Mouse (Mus musculus) left cerebral cortex, postnatal 36 days (tissue): ENCODE measurements around the gene Ckap5. TPM values are rescaled to one million over a fixed set of nuclear protein-coding genes. Genes with fewer than 3 reads are reported as not detected.

Experiments
- DNase-seq, 2 experiments: peaks; one replicate each; pipeline ENCODE4 v3.0.0; 2021 to 2022; ENCODE audit warnings: low spot score in 2 of 2, mixed read lengths in 1 of 2
- intact Hi-C: fragments of 180-260 bp; cut with DNase I; formaldehyde crosslinking; loops from one replicate; pipeline ENCODE4 v1.15.1; 2025
- total RNA-seq, 2 experiments: library from RNA; stranded (reverse); gene quantifications; 2 replicates each; pipeline ENCODE4 v1.2.3; 2021

The Ckap5 gene
- total RNA-seq, 2 experiments from 2014 or later: 125 to 130 TPM

DNA sequence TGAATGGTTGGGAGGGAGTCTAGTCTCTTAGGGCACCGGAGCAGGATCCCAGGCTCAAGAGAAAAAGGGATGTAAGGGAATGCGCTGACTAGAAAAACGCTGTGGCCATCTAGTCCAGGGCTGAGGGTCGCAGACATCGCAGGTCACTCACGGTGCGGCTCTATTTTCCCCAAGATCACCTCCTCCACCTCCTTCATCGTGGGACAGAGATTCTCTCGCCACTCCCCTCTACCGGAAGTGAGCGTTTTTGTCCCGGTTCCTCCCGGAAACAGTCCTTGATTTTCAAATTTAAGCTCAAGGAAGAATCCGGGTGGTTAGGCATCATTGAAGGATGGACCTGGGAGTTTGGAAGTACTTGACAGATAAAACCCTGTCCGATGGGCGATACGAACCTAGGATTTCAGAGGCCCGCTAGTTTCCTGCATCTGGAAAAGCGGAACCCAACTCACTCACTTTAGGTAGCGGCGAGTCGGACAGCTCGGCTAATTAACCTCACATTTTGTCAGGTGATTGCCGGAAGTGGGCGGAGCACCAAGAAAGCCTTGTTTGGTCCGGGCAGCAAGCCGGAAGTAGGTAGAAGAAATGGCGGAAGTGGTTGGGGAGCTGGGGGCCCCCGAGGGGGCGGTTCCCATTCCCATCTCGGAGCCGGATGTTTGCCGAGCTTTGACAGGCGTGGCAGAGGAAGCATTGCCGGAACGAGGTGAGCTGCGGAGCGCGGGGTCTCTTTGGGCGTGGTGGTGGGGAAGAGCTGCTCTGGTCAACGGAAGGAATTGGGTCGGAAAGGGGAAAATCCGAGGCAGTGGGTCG is 123.2 kb downstream of the Ckap5 start, which contains the start of the genes Zfp408 and Arhgap1:
Gene Zfp408 (minus strand): TSS at position 239 of the 807 bp plus-strand sequence.
Gene Arhgap1 (plus strand): TSS at position 308 of the 807 bp plus-strand sequence.
- peak; percentile 92 to 95 for DNase-seq
- intact Hi-C loops: loop anchor here (5.0 kb wide), 1 partner anchor 63 kb away; the partner anchor contains the start of genes Atg13 and Harbi1

DNA sequence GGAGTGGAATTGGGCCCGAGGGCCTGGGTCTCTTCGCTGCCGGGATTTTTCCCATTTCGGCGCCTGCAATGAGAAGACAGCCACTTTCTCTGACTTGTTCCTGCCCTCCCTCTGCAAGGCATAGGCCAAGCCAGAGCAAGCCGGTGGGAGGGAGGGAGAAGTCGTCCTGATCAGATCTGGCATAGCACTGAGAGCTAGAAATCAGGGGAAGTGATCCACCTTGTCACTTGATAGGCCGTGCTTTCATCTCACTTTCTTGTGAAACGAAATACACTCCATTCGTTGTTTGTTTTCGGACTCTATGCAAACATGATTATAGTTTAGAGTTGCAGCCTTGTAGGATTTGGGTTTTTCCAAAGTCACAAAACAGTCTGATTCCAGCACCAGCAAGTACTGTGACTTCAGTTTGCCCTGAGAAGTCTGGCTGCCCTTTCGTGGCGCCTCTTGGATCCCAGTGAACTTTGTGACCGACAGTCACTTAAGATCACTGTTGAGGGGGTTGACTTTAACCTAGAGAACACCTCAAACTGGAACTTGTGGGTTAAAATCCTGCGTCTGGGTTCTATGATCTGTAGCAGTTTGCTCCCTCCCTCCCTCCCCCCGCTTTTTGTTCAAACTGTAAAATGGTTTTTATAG is 123.9 kb downstream of the Ckap5 start:
- no peak for DNase-seq
- intact Hi-C loops: loop anchor here (5.0 kb wide), 1 partner anchor 62 kb away; the partner anchor contains the start of genes Atg13 and Harbi1

DNA sequence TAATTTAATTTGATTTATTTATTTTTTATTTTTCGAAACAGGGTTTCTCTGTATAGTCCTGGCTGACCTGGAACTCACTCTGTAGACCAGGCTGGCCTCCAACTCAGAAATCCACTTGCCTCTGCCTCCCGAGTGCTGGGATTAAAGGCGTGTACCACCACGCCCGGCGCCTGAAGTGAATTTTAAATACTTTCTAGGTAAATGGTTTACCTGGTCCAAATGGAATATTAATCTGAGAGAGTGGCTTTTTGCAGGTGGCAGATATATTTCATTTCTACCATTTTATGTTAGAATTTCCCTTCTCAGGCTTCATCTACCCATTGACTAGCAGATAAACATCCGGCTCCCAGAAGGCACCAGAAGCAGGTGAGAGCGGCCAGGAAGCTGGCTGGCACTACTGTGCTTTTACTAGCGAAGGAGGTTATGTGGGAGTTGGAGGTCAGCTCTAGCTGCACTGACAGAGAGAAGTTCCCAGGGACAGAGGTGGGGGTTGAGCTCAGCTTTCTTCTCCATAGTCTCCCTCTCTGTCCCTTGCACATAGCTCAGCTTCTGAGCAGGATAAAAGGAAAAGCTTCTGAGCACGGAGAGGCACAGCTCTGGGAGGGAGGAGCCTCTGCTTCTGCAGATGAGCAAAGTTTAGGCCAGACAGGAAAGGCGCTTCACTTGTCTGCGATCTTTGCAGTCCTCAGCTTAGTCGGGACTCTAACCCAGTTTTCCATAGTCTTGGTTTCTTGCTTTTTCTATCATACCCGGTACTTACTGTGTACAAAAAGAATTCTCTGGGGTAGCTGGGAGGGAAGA is 125.1 kb downstream of the Ckap5 start:
- intact Hi-C loops: loop anchor here (5.0 kb wide), 1 partner anchor 61 kb away; the partner anchor contains the start of genes Atg13 and Harbi1
- no peak for DNase-seq

DNA sequence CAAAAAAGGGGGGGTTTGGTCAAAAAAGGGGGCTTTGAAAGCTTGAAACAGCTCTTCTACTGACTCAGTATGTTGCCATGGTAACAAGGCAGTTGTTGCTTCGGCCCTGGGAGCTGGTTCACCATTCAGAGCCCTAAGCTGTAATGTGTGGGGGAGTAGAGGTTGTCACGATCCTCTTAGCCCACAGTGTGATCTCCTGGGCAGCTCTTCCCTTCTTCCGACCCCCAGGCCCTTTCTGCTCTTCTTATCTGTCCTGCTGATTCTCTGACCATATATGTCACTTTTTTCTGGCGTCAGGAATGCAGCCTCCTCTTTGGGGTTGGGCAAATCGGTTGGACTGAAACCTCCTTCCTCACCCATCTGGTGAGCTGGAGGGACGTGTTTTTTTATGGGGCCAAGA is 126.3 kb downstream of the Ckap5 start:
- peak; percentile 45 to 51 for DNase-seq
- intact Hi-C loops: loop anchor here (5.0 kb wide), 1 partner anchor 59 kb away; the partner anchor contains the start of genes Atg13 and Harbi1

DNA sequence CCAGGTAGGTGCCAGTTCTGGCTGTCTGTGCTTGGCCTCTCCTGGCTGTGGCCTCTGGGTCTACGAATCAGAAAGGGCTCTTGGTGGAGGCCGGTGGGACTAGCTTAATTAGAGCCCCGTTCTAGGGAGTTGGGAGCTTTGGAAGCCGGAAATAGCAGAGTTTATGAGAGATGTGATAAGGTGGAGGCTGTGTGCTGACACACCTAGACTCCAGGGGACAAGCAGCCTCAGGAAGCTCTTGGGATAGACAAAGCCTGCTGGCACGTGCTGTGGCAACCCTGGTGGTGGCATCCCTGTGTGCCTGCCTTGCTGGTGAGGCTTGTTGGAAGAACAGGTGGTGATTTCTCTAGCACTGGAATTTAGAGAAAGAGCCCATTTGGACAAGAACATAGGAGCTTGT is 128.8 kb downstream of the Ckap5 start:
- DNase-seq: no peak
- intact Hi-C loops: no loop called here

DNA sequence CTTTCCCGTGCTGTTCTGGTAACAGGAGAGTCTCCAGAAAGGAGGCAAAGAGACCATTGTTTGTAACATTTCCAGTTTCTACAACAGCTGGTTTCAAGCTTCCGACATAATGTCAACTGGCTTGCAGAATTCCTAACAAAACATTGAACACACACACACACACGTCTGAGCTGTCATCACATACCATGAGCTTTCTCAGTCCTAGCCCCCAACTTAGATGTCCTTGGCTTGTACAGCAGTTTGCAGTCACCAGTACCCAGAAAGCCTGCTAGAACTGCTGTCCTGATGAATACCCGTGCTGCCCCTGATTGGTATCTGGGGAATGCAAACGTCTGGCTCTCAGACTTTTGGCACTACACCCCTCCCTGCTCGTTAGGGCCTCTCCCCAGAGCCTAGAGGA is 129.3 kb downstream of the Ckap5 start:
- intact Hi-C loops: no loop called here

DNA sequence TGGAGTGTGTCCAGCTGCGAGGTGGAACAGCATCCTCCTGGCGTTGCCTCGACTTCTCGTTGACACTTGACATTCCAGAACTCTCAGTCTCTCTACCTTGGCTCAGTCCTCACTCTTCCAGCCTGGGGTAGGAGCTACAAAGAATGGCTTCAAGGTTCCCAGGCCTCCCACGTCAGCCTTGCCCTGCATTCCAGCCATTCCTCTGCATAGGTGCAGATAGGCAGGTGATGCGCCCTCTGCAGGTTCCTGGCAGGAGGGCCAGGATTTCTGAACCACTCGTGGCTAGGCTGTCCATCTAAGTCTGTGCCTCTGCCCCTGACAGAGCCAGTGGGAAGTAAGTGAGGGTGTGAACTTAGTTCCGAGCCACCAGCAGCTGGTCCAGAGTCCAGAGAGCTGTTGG is 130.2 kb downstream of the Ckap5 start:
- intact Hi-C loops: no loop called here
- no peak for DNase-seq

More for the DNA sequence above, 129.3 kb downstream of the Ckap5 start:
- no peak for DNase-seq

DNA sequence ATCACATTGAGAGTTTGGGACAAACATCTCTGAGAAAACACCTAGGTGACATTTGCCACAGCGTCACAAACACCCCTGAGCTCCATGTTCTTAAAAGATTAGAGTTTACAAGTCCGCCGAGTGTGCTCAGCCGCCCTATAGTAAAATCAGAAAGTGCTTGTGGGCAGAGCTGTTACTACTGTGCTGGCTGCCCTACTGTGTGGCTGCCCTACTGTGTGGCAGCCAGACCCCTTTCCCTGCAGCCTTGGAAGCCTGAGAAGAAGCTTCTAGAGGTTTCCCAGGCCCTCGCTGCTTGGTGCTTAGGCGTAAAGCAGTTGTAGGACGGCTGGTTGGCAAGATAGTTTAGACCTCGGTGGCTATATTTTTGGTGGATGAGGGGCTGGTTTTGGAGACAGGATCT is 133.1 kb downstream of the Ckap5 start:
- DNase-seq: no peak
- intact Hi-C loops: no loop called here

DNA sequence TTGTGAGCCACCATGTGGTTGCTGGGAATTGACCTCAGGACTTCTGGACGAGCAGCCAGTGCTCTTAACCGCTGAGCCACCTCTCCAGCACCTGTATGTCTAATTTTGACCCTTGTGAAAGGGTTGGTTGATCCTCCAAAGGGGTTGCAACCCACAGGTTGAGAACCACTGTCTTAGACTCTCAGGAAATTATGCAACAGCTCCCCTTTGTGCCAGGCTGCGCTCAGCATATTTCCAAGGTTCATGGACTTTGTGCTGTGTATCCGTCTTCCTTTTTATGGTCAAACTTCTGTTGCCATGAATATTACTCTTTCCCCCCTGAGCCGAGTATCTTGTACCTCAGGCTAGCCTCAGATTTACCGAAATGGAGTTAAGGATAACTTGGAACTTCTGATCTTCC is 134.4 kb downstream of the Ckap5 start:
- intact Hi-C loops: no loop called here
- no peak for DNase-seq

DNA sequence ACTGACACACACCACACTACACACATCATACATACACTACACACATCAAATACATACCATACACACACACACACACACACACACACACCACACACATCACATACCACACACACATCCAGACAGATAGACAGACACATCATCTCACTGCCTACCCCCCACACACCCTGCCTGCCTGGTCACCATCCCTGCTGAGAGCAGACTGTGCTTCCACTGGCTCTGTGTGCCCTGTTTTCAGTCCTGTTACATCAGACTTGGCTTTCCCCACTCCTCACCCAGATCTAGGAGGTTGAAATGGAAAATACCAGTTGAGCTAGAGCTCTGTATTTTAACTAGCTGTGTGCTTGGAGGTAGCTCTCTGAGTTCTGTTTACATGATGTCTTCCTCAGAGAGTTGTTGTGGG is 138.2 kb downstream of the Ckap5 start:
- no peak for DNase-seq
- intact Hi-C loops: no loop called here

DNA sequence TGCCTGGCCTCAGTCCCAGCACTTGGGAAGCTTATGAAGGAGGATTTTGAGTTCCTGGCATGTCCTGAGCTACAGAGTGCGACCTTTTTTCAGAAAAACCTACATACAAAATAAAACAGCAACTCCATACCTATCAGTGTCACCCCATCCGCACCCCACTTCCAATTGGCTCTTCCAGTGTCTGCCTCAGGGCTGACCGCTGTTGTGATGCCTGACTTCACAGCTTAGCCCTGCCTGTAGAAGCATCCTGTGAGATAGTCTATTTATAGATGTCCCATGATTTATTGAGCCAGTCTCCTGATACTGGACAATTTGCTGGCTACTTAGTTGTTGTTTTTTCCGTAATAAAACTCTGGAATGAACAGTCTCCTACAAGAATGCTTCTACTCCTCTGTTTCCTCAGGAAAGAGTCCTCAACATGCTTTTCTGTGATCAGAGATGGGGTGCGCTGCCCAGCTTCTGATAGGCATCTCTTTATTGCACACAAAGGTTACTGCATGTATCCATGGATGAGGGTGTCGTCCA is 139.9 kb downstream of the Ckap5 start:
- no peak for DNase-seq
- intact Hi-C loops: no loop called here

DNA sequence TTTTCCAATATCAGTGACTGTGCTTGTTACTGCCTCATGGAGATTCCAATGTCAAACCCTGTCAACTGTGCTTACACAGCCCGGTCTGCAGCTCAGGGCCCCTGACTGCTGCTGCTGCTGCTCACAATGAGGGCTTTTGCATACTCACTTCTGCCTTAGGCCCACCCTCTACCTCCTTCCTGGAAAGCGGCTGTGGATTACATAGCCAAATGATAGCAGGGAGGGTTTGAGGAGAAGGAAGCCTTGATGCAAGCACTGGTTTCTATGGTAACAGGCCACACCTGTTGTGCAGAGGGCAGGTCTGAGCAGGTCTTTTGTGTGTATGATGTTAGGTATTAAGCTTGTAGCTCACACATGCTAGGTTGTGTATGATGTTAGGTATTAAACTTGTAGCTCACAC is 141.2 kb downstream of the Ckap5 start:
- intact Hi-C loops: no loop called here
- no peak for DNase-seq

DNA sequence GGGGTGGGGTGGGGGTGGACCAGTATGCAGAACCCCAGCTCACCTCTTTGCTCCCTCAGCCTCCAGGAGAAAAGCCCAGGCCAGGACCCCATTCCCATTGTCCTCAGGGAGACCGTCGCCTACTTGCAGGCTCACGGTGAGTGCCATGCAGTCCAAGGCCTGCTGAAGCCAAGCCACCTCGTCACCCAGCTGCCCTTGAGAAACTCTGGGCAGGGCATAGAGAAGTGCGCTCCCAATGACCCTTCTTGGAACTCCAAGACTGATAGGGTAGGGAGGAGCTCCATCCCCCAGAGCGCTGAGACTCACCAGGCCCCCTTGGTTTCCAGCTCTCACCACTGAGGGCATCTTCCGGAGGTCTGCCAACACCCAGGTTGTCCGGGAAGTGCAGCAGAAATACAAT is 142.8 kb downstream of the Ckap5 start:
- intact Hi-C loops: no loop called here
- DNase-seq: no peak

DNA sequence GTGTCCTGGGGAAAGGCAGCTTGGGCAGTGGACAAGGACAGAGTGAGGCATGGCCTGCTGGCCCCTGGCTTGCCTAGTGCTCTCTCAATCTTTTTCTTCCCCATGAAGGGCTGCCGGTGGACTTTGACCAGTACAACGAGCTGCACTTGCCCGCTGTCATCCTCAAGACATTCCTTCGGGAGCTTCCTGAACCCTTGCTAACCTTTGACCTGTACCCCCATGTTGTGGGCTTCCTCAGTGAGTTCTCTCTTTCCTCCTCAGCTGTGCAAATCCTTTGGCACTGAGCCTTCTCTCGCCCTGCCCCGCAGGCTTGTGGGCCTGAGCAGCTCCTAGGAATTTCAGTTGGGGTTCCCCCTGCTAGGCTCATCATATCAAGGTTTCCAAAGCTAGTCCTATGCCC is 143.5 kb downstream of the Ckap5 start:
- DNase-seq: no peak
- intact Hi-C loops: no loop called here

Other genes with a start within 250 kb of the Ckap5 start
- gene 1110051M20Rik, start 82.1 kb upstream of the Ckap5 start, total RNA-seq: 100 to 1,000 TPM; 100 to 103 TPM
- 10 to 100 TPM; 24.7 to 29.6 TPM for gene Lrp4, start 69.3 kb upstream of the Ckap5 start, total RNA-seq
- gene F2, start 109.7 kb downstream of the Ckap5 start, total RNA-seq: not detected
- 10 to 100 TPM in 1 of 2 experiments, 1 to 10 TPM in 1; 9.6 to 14.6 TPM for gene Zfp408, start 123.0 kb downstream of the Ckap5 start, total RNA-seq
- 10 to 100 TPM; 69.2 to 75.7 TPM for gene Arhgap1, start 123.1 kb downstream of the Ckap5 start, total RNA-seq
- gene Atg13, start 183.8 kb downstream of the Ckap5 start, total RNA-seq: 10 to 100 TPM; 87.6 to 88.1 TPM
- gene Harbi1, start 184.1 kb downstream of the Ckap5 start, total RNA-seq: 1 to 10 TPM; 6.7 to 7.4 TPM
- gene Ambra1, start 203.4 kb downstream of the Ckap5 start, total RNA-seq: 10 to 100 TPM; 52.6 to 55.5 TPM